Mouse (Mus musculus): ENCODE data around the gene Stra8. TPM values are rescaled to one million over a fixed set of nuclear protein-coding genes. Genes with fewer than 3 reads are reported as not detected.

The Stra8 gene
- total RNA-seq, 2 experiments from 2014 or later, result not detected

GRCm38 (mm10) chr6:34939451-34939850, 19.5 kb downstream of the Stra8 start:
- no peak for DNase-seq (ENCODE audit: low spot score in 2 of 2)

DNA sequence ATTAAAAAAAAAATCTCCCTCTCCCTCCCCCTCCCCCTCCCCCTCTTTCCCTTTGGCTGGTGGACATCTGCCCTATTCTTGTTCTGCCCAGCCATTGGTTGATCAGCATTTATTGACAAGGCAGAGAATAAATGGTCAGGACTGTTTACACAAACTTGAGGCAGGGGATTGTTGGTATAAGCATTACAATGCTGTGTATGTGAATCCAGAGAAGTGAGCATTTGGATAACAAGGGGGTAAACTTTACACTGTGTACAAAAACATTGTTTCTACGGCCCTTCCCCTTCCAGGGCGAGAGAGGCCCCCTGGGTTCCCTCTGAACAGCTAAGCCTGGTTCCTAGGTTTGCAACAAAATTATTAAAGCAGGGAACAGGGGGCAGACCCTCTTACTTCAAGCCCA, 21.5 kb downstream of the Stra8 start:
- no peak for DNase-seq (ENCODE audit: low spot score in 2 of 2)

GRCm38 (mm10) chr6:34942446-34942845, 22.5 kb downstream of the Stra8 start:
- no peak for DNase-seq (ENCODE audit: low spot score in 2 of 2)

DNA sequence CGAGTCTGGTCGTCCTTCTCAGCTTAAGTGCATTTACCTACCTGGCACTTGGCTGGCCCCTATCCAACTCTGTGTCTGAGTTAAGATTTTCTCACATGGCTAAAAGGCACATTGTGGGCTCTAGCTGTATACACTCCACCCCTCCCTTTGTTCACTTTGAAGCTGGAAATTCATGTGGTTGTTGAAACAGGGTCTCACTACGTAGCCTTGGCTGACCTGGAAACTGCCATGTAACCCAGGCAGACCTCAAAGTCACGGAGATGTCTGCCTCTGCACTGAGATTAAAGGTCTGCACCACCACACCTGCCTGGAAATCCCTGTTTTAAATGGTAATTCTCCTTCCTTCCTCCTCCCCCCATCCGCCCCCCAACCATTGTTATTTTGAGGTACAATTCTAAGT, 23.5 kb downstream of the Stra8 start:
- DNase-seq (ENCODE audit: low spot score in 2 of 2), result no peak

GRCm38 (mm10) chr6:34946486-34947079, 26.6 kb downstream of the Stra8 start:
- DNase-seq (ENCODE audit: low spot score in 2 of 2), result no peak

DNA sequence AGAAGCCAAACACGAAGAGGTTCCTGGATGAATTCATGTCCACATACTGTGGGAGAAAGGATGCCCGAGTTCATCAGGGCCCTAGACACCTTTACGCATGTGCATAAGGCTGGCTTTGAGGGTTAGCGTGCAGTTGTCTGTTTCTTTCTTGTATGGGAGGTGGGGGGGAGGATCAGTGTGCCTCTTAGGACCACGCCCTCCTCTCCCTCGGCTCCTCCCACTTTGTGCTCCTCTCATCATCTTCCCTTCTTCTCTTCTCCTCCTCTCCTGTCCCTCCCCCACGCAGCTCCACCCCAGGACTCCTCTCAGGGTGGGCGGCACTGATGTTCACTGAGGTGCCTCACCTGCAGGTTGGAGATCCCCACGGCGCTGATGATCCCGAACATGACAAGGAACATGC, 28.5 kb downstream of the Stra8 start:
- no peak for DNase-seq (ENCODE audit: low spot score in 2 of 2)

DNA sequence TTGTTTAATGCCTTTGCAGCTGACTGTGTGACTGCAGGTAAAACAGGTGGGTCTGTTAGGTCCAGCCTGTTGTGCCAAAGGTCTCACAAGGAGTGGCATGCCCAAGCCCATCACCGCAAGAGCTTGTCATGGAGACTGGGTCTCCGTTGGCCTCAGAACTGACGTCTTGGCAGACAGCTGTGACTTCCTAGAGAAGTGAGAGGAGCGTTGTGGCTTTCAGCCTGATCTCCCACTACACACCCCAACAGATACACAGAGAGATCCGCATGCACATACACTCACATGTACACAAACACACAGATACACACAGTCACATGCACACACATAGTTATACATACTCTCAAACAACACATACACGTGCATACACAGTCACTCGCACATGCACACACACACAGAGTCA, 31.6 kb downstream of the Stra8 start:
- DNase-seq (ENCODE audit: low spot score in 2 of 2), result no peak

DNA sequence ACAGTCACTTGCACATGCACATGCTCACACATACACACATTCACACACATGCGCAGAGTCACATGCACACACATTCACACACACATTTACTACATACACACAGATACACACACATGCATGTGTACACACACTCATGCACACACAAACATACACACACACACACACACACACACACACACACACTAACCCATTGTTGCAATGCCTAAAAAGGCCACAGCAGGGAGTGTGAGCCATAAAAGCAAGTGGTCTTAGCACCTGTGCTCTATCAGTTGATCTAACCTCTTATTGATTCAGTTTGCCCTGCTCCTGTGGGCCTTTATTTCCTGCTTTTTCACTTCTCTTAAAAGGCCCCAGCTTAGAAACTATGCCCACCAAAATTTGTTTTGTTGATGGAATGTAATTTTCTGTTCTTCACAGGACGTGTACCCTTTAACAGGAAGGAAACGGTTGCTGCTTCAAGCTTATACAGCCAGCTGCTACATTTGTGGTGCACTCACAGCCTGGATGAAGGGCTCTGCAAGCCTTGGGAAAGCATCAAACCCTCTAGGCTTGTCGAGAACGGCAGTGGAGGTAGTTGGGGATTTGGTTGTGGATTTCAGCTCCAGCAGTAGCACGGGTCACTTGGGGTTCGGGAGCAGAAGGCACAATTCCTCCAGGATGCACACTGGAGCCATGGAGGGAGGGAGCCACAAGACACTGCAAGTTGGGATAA, 32.1 kb downstream of the Stra8 start:
- no peak for DNase-seq (ENCODE audit: low spot score in 2 of 2)

- no peak for DNase-seq (ENCODE audit: low spot score in 2 of 2)
Measured at GRCm38 (mm10) chr6:34954926-34955861, 35.2 kb downstream of the Stra8 start.

DNA sequence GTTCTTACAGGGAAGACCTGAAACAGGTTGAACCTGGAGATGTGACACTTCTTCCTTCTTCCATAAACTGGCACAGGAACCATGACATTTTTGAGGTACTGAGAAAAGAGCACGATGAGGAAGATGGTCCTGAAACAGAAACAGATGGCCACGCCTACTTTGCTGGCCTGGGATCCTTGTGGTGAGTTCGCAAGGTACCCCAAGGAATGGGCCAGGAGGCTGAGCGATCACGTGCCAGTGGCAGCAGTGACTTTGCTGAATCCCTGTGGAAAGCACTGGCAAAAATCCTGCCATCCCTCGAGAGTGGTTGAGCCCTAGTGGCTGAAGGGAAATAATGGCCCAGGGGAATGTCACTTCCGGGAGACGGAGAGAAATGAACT, 35.9 kb downstream of the Stra8 start:
- no peak for DNase-seq (ENCODE audit: low spot score in 2 of 2)

GRCm38 (mm10) chr6:34959131-34959530, 39.2 kb downstream of the Stra8 start:
- no peak for DNase-seq (ENCODE audit: low spot score in 2 of 2)

DNA sequence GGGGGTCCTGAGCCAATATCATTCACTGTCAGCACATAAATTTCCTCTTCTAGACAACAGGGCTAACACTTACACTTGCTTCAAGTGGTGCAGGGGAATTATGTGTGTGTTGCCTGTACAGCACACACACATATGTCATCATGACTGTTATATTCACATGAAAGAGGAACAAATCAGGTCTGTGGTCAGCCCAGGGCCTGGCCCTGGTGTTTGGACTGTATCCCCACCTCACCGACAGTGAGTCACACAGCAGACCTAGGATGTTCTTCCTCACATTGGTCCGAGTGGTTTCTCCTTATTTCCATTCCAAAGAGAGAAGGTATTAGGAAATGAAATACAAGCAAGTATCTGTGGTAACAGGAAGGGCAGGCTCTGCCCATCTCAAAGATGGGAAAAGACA, 44.6 kb downstream of the Stra8 start:
- DNase-seq (ENCODE audit: low spot score in 2 of 2), result no peak

- DNase-seq (ENCODE audit: low spot score in 2 of 2), result no peak
Measured at GRCm38 (mm10) chr6:34965819-34966539, 46.0 kb downstream of the Stra8 start.

GRCm38 (mm10) chr6:34971181-34971580, 51.2 kb downstream of the Stra8 start:
- DNase-seq (ENCODE audit: low spot score in 2 of 2), result no peak

- no peak for DNase-seq (ENCODE audit: low spot score in 2 of 2)
Measured at GRCm38 (mm10) chr6:34979291-34979690, 59.3 kb downstream of the Stra8 start.

DNA sequence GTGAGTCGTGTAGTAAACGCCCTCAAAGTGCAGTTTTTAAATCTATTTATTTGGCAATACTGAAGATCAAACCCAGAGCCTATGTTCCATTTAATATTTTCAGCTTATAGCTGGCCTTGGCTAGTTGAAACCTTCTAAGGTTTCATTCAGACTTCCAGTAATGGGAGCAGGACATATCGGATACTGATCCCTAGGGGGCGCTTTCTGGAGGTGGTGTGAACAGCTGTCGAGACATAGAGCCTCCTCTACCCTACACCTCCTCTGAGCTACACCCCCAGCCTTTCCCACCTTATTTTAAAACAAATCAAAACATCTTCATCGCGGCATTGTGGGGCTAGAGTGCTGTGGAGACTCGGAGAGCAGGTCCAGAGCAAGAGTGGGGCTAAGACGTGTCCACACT, 60.7 kb downstream of the Stra8 start:
- no peak for DNase-seq (ENCODE audit: low spot score in 2 of 2)

DNA sequence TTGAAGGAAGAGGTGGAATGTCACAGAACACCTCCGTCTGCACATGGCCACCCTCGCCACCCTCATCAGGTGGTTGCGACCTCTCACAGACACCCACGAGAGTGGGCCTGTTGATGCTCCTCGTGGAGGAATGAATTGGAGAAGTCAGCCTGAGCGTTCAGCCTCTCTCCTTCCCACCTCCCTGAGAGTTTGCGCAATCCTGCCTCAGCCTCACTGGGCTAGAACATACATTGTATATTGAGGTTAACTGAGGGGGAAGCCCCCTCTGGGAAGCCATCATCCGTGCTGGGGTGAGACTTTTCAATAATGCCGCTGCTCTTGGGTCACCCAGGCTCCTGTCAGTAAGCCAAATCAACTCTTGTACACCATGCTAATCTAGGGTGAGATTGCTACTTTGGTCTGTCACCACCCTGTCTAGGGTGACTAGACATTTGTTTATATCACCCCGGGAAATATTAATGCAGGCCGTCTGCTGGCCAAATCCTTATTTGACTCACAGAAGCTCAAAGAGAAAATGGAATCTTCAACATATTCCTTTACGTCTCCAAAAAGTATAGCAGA, 67.2 kb downstream of the Stra8 start:
- no peak for DNase-seq (ENCODE audit: low spot score in 2 of 2)

DNA sequence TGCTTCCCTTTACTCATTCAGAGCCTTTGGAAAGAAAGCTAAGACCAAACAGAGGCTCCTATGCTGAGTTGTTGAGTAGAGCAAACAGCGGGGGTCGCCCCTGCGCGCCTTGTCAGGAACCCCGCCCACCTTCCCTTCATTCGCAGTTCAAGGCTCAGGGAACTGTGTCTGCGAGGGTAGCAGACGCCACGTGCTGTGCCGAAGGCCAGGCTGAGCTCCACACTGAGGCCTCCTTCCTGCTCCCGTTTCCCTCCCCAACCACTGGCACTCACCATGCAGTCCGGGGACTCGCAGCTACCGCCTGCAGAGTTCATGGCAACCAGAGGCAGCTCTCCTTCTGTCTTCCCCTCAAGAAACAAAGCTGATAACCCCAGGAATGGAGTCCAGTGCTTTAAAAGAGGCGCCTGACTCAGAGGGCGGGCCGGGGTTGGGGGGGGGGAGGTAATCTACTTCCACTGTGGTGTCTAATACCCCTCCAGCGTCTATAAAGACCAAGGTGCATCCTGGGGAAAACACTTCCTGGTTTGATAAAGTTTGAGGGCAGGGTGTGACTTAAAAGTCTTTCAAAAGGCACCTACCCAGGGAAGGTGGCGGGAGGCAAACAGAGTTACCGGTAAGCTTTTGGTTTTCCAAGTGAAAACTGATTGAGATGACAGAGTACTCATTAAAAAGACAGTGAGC, 68.3 kb downstream of the Stra8 start, which contains the start of gene Slc23a4:
TSS of gene Slc23a4 (minus strand) at position 324 of the 681 bp plus-strand sequence.
- DNase-seq (ENCODE audit: low spot score in 2 of 2), result no peak

Data from gastrocnemius, postnatal 4 days (tissue).